Mouse (Mus musculus) adrenal gland, postnatal 4 days (tissue): ENCODE measurements around the gene Klhl20. TPM values are rescaled to one million over a fixed set of nuclear protein-coding genes. Genes with fewer than 3 reads are reported as not detected.
"Not testable (repeated sequence)": the region's sequence is repeated elsewhere in the genome, so short reads cannot be mapped to it uniquely, and the experiment has no call there.

Experiments
- DNase-seq, 2 experiments: peaks; one replicate each; pipeline ENCODE4 v3.0.0; 2021 to 2022; ENCODE audit warnings: low spot score in 2 of 2, mixed read lengths in 2 of 2
- long read RNA-seq, 2 experiments: library from polyadenylated mRNA; stranded (forward); transcript quantifications; one replicate each; pipeline ENCODE4 v2.0.0; 2021
- total RNA-seq, 2 experiments: library from RNA; stranded (reverse); gene quantifications; 2 replicates each; pipeline ENCODE4 v1.2.3; 2021

The Klhl20 gene
- total RNA-seq = 10 to 100 TPM; 22.2 to 22.3 TPM
- long read RNA-seq, experiment 1, full-length matches to known transcripts = 2 of 5 reads
- long read RNA-seq, experiment 1, partial matches to known transcripts = 0 of 5 reads
- long read RNA-seq, experiment 1, other reads (novel, unspliced or antisense) = 3 of 5 reads
- long read RNA-seq, experiment 2, full-length matches to known transcripts = 9 of 14 reads
- long read RNA-seq, experiment 2, partial matches to known transcripts = 2 of 14 reads
- long read RNA-seq, experiment 2, other reads (novel, unspliced or antisense) = 3 of 14 reads

DNA sequence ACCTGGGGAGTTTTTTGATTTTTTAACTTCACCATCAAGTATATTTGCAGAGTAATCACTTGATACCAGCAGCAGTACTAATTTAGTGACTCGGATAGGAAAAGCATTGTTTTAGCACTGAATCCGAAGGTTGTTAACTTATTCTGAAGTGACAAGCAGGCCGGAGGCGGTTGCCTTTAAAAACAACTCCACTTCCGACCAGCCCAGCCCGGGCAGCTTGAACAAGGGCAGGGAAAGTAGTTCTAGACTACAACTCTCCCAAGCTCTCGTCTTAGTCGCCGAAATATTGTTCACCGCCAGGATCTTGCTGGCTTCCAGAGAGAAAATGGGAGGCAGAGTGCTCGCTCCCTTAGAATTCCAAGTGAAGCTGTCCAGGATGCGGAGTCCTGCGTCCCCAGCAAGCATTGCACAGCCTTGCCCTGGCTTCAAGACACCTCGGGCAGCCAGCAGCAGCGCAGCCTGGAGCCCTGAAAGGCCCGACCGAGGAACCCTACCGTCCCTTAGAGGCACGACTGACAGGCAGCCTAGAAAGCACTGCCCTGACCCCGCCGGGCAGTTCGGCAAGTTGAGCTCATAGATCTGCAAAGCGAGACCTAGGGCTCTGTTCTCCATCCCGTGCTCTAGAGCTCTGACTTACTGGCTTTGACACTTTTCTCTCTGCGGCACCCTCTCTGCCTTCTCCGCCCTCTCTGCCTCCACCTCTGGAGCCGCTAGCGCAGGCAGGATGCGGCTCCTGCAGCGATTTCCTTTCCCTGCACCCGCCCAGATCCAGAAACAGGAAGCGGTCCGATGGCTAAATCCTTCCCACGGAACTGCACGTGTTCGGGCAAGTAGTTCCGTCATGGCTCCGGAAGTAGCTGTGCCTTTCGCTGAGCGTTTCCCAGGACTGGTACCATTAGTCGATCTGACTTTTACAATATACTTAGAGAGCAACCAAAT lies at the start of gene Klhl20:
TSS of gene Klhl20 (minus strand) at position 786 of the 939 bp plus-strand sequence.
- peak; percentile 83 to 87 for DNase-seq

DNA sequence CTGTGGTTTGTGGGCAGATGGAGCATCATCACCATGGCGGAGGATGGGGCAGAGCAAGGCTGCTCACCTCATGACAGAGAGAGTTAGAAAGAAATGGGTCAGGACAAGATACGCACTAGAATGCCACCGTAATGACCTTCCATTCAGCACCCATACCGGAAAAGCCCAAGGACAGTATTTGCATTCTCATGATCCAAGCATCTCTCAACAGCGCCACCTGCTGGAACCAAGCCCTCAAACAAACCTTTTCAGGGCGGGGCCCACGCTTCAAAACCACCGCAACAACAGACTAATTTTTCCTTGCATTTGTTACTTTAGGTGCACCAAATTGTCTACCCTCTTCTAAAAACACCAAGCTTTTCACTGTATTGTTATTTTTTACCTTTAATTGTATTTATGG lies 49.4 kb upstream of the Klhl20 start:
- DNase-seq = no peak

DNA sequence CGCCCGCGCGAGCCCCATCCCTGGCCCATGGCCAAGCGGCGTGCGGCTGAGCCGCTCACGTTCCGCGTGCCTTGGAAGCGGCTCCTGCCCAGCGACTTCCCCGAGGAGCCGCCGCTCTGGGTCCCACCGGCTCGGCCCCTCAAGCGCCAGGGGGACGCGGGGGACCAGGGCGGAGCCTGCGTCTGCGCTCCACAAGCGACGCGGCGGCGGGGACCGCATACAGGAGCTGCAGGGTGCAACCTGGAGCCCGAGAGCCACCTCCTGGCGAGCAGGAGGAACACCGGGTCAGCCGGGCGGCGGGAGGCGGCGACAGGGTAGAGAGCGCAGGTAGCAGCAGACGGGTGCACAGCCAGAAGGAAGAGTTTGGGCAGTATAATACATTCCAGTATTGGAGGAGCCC lies 39.3 kb upstream of the Klhl20 start:
- peak; percentile 57 to 60 for DNase-seq

DNA sequence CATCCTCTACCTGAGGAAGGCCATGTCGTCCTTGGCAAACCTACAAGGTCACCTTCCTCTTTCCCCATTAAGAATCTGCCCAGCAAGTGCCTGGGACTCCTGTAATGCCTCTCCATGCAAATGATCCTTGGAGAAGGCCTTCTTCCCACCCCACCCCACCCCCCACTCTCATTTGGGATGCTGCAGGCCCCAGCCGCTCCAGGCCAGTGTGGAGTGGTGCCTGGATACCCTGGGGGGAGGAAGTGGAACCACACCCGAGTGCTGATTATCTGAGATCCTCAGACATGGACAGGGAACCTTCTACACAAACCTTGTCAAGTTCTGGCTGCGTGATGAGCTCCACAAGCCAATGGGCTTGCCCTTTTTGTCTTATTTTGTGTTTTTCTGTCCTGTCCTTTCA lies 29.0 kb upstream of the Klhl20 start:
- DNase-seq = no peak

DNA sequence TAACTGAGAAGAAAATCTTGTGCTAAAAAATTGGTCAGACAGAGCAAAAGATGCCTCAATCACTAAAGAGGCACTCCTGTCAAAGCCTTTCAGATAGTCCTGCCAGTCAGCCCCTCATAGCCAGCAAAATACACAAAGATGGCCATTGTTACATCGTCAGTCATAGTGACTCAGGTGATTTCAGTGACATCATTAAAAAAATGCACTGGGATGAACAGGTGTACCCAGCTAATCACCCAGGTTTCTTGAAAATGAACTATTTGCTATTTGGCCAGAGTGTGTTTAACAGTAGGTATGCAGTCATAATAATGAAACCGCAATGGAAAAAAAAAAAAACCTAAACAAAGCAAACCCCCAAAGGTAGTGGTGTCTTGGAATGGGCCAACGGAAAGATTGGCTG lies 27.9 kb upstream of the Klhl20 start, which contains the start of gene Tex50:
TSS of gene Tex50 (minus strand) at position 101 of the 400 bp plus-strand sequence.
- DNase-seq = no peak

DNA sequence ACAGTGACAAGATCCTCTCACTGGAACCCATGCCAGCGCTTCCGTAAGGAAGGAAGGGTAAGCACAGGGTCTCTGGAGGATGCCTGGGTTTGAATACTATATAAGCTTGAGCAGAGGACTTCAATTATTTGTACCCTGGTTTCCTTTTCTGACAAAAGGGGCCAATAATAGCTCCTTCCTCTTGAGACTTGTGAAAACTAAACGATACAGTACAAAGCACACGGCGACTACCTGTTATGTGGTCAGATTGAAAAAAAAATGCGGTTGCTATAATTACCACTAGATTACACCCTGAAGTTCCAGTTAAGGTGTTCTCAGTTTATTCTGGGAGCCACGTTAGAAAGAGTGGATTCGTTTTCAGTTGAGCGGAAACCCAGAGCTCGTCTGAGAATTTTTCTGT lies 25.2 kb upstream of the Klhl20 start:
- DNase-seq = no peak

DNA sequence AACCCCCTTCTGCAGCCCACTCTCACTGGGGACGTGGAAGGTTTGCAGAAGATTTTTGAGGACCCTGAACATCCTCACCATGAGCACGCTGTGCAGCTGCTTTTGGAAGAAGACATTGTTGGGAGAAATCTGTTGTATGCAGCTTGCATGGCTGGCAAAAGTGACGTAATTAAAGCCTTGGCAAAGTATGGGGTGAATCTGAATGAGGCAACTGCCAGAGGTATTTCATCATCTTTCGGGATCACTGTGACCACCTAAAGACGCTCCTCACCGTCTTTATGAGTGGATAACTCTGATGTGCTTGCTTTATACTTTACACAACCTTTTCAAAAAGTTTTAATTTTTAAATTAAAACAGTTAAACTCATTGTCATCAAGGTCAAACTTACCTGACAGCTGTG lies 19.8 kb upstream of the Klhl20 start:
- no peak for DNase-seq

DNA sequence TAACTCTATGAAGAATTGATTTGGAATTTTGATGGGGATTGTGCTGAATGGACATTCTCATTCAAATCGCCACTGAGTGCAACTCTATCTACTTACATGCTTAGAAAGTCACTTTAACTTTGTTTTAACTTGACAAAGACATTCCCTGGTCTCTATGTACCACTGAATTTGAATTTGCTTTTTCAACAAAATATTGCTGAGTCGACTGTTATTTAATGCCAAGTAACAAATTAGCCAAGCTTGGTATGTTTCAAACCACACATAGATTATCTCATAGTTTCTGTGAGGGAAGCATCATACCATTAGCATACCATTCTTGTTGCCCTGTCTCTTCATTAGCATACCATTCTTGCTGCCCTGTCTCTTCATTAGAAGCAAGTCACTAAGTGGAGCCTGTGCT lies 16.6 kb upstream of the Klhl20 start:
- DNase-seq = no peak

DNA sequence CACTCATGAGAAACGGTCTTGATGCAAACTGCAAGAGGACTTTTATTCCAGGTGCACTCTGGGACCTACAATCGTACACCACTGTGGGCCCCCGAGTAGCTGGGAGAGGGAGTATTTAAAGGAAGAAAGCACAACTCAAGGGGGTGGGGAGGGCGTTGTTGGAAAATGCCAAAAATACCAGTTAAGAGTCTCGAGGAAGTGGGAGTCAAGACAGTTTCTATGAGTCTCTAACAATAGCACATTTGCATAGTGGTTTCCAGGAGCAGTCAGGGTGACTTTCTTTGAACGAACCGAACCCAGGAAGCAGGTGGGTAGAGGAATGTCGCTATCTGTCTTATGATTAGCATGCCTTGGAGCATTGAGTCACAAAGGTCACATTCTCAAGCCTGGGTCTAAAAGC lies 14.3 kb upstream of the Klhl20 start:
- DNase-seq = not testable (repeated sequence)

DNA sequence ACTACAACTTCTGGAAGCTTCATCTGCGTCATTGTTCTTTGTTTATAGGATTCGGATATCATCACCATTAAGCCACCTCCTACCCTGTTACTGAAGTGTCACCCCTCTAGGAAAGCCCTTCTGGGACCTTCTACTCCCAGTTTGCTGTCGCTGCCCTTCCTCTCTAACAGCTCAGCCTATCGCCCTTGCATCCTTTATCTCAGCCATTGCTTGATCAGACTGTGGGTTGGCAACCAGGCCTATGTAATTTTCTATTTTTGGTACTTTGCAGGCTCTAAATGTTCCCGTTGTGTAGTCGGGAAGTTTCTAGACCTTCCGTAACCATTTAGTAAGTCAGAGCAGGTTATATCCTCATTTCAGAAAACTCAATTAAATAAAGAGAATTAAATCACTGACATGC lies 11.9 kb upstream of the Klhl20 start:
- no peak for DNase-seq

DNA sequence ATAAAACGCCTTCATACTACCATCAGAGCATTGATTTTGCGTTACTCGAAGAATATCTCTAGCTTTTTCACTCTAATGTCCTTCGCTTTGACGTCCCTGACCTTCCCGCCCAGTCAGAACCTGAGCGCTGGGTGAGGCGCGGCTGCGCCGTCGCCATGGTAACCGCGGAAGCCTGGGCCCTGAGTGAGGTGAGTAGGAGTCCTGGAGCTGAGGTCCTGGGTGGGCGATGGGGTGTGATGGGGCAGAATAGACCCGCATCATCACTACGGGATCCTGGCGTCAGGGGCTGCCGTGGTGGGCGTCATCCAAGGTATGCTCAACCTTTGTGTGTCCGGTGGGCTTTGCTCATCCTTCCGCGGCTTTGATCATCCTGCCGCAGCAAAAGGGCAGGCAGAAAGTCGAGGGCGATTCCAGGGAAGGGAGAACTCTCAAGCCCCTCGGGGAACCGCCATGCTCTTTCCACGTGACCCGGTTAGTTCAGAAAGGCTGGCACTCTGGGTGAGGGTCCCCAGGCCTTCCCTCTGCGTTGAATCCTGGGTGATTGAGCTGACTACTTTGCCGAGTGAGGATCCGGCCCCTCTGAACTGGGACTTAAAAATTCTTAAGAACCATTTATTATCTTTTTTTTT lies 11.3 kb upstream of the Klhl20 start, which contains the start of gene Ankrd45:
TSS of gene Ankrd45 (plus strand) at position 161 of the 629 bp plus-strand sequence.
- peak; percentile 26 to 29 for DNase-seq

DNA sequence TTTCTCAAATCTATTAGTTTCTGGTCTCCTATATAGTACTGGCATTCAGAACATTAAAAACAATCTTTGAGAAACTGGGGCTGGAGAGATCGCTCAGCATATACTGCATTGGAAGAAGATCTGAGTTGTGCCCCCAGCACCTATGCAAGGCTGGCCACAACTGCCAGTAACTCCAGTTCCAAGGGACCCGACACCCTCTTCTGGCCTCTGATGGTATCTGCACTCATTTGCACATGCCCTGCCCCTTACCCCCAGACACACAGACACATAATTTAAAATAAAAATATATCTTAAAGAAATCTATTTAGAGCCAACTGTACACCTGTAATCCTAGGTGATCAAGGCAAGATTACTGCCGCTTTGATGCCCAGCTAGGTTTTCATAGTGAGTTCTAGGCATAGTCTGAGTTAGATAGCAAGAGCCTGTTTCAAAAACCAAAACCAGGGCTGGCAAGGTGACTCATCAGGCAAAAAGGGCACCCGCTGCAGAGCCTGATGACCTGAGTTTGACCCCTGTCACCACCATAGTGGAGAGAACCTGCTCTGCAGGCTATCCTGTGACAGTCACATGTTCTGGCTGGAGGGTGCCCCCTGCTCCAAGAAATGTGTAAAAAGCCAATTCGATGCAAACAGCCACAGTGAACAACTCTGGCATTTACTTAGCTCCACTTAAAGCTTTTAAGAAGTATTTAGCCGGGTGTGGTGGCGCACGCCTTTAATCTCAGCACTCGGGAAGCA lies 8.9 kb upstream of the Klhl20 start:
- no peak for DNase-seq

DNA sequence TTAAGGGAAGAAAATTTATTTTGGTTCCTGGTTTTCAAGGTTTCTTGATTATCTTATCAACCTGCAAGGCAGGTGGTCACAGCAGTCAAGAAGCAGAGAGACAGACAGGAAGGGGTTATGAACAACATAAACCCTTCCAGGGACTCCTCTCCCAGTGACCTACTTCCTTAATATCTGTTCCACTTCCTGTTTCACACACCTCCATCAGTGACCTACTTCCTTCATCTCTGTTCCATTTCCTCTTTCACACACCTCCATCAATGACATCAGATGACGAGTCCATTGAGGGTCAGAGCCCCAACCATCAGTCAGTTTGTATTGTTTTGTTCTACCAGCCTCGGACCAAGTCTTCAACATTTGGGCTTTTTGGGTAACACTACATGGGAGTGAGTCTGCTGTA lies 8.2 kb upstream of the Klhl20 start:
- DNase-seq = no peak

DNA sequence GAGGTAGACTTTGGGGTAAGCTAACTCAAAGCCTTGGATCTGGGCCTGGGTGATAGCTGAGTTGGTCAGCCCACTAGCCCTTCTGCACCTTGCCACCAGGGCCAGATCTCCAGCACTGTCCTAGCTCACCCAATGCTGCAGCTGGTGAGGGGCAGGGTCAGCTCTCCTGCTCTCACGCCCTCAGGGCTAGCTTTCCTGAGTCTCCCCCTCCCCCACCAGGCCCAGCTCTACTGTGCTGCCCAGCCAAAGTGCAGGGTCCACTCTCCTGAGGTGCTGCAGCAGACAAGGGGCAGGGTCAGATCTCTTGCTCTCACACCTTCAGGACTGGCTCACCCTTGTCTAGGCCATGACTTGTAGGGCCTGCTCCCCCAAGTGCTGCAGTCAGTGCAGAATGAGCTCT lies 4.8 kb downstream of the Klhl20 start:
- DNase-seq = no peak

DNA sequence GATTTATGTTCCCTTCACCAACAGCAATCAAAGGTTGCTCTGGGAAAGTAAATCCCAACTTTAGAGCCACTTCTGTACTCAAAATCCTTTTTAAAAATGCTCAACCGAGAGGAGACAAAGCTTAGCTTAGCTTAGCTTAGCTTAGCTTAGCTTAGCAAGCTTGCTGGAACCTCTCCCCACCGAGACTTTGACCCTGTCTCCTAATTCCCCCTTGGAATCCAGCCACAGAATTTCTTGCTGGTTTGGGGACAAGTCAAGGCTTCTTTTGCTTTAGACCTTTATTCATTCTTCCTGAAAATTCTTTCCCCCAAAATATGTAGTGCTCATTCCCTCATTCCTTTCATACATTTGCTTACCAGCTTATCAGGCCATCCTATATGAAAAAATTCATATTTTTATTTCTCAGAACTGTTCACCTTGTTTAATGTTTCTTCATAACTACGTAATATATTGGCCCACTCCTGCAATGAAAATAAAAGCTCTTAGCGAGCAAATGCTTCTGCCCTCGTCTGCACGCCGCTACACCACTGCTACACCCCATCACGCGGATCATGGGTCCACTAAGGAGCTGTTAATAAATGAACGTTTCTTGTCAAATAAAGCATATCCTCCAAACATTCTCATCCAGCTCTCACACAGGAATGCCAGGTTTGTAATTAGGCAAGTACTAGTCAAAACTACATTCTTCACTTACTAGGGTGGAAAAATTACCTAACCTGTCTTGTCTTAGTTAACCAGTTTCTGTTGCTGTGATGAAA lies 8.5 kb downstream of the Klhl20 start:
- DNase-seq = no peak

DNA sequence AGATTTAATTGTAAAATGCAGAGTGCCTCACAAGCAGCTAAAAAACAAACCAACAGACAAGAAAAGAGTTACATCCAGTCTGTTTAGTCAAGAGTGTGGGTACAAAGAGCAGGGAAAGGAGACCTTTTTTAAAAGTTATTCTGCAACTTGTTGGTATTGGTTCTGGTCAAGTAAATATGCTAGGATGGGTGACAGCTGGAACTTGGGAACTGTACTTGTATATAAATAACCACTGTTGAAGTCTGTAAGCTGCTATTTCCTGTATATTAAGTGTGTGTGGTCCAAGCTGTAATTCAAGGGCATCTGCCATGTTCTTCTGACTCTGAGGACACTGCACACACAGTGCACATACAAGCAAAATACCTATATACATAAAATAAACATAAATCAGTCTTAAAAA lies 16.7 kb downstream of the Klhl20 start:
- no peak for DNase-seq

DNA sequence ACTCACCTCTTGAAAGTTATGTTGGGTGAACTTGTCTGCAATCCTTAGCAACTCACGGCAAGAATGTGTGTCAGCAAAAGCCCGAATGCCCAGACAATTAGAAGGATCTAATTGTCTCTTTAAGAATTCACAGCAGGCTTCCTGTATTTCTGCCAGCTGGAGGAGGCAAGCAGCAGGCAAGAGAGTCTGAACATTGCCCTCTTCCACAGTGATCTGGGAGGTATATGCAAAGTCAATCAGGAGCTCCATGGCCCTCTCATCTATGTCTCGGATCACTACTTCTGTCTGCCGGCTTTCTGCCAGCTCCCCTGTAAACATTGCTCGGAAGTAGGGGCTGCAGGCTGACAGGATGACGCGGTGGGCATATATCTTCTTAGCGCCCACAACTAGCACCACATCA lies 22.1 kb downstream of the Klhl20 start:
- DNase-seq = no peak

DNA sequence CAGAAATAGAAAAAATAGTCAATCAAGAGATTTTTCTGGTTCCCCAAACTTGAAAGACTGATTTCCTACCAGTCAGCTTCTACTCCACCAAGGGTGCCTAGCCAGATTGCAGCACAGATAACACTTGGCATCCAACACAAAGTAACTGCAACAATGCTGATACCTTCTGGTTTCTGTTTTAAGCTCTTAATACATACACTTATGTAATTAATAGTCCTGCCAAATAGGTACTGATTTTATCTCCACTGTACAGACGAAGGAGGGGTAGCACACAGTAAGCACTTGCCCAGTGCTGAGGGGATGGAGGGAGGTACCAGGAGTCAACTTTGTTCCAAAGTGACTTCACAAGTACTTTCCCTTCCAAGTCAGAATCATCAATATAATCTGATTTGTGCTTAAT lies 27.5 kb downstream of the Klhl20 start:
- DNase-seq = no peak

DNA sequence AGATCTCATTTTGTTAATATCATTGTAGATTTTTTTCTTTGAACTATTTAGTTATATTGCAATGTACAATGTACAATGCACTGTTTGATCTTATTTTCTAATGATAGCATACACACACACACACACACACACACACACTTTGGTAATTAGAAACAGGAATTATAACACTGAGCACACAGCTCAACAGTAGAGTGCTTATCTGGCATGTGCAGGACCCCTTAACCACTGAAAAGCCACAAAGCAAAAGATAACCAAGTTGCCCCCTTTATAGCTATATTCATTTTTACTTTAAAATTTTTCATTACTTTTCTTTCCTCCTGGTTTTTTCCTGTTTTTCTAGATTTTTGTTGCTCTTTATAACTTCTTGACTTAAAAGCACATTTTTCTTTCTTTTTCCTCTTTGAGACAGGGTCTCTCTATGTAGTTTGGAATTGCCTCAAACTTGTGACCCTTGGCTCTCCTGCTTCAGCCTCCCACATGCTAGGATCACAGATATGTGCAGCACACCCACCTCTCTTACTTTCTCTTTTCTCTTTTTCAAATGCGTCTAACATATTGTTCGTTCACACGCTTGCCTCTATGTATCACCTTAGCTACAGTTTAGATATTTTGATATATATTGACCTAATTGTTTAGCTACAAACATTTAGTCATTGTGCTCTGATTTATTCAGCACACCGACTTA lies 31.4 kb downstream of the Klhl20 start:
- no peak for DNase-seq

DNA sequence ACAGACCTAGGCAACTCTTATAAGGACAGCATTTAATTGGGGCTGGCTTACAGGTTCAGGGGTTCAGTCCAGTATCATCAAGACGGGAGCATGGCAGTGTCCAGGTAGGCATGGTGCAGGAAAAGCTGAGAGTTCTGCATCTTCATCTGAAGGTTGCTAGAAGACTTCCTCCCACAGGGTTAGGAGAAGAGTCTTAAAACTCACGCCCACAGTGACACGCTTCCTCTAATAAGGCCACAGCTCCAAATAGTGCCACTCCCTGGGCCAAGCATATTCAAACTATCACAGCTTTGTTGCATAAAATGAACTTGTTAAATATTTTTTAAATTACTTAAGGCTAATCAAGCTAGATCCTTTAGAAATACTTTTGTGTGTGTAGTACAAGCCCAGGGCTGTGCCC lies 54.1 kb downstream of the Klhl20 start:
- DNase-seq = no peak
